Mouse (Mus musculus): ENCODE measurements around the gene Chsy1.
"Not testable (repeated sequence)": the region's sequence is repeated elsewhere in the genome, so short reads cannot be mapped to it uniquely, and the experiment has no call there.

Gene Chsy1

GRCm38 (mm10) chr7:66176256-66176655, 66.9 kb downstream of the Chsy1 start:
- no peak for DNase-seq (ENCODE audit: low spot score in 2 of 2)

GRCm38 (mm10) chr7:66176929-66177328, 67.6 kb downstream of the Chsy1 start:
- DNase-seq (ENCODE audit: low spot score in 2 of 2) = no peak

GRCm38 (mm10) chr7:66178101-66178500, 68.8 kb downstream of the Chsy1 start:
- DNase-seq (ENCODE audit: low spot score in 2 of 2) = no peak

DNA sequence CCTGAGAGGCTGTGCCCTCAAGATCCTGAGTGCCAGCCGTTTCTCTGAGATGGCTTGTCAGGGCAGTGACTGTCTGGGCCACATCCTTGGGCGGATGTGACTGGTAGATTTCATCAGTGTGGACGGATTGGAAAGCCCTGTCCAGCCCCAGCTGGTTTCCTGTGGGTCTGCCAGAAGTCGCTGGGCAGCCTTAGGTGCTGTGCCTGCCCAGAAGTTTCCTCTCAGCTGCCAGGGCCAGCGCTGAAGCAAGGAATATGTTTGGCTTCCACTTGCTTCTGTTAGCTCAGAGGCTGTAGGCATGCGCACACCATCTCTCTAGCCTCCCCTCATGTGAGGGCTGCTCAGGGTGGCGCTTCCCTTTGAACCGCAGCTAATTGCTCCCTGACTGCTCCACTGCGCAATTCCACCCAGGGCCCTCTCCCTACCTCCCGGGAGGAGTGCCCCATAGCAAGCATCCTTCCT, 69.8 kb downstream of the Chsy1 start:
- peak; percentile 24 to 28 for DNase-seq (ENCODE audit: low spot score in 2 of 2)

DNA sequence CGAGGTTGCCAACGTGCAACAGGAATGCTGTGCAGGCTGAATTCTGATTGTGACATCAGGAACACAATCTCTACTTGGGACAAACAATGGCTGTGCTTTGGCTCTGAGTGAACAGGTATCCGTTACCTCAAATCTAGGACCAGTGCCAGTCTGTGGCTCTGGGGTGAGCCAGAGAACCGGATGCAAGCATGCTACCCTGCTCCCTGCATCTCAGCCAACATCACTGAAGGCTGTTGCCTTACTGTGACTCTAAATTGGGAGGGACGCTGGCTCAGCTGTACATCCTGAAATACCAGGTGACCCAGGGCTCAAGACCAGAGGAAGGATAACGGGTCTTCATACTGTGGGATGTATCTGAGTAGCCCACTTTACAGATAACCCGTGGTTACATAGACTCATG, 70.4 kb downstream of the Chsy1 start:
- DNase-seq (ENCODE audit: low spot score in 2 of 2) = no peak

- DNase-seq (ENCODE audit: low spot score in 2 of 2) = no peak
Observed at GRCm38 (mm10) chr7:66180260-66180659, 70.9 kb downstream of the Chsy1 start.

DNA sequence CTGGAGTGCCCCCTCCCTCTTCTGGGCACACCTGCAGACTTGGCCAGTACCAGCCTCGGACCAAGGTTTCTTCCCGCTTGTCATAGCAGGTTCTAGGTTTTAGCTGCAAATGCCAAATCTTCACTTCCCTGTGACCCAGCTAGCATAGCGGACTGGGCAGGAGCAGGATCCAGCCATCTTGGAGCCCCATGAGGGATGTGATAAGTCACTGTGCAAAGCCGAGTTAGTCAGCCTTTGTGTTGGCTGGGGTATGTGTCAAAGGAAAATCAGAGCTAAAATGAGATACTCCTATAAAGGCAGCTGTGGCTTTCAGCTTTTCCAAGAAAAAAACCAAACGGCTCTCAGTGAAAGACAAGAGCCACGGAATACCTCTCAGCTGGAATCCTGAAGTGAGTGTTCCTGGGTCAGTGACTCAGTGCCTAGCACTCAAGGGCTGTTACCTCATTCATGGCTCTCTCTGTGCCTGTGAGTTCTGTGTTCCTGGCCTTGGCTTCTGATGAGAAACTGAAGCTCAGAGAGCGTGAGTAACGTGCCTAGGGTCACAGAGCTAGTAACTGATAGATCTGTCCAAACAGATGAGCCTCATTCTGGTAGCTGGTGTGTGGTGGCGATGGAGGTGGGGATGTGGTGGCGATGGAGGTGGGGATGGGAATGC, 71.5 kb downstream of the Chsy1 start:
- DNase-seq (ENCODE audit: low spot score in 2 of 2) = no peak

DNA sequence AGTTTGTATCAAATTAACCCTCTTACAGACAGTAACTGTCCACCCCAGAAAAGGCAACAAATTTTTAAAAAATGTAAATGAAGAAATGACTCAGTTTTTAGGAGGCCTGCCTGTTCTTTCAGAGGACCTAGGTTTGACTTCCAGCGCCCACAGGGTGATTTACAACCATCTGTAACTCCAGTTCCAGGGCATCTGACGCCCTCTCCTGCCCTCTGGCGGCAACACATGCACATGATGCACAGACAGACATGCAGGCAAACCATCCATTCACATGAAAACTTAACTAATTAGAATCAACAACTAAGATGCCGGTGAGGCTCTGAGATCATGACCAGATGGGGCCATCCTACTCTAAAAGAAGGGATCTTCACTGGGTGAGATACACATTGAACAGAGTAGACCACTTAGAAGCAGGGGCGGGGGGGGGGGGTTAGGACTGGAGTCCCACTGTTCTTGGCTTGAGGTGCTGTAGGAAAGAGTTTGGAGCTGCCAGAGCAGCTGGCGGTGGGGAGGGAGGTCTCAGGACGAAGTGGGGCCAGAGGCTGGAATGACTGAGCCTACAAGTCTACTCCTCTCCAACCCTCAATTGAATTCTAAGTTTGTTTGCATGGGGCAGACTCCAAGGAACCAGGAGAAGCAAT, 72.9 kb downstream of the Chsy1 start:
- DNase-seq (ENCODE audit: low spot score in 2 of 2) = no peak

- DNase-seq (ENCODE audit: low spot score in 2 of 2) = no peak
Observed at GRCm38 (mm10) chr7:66183404-66183803, 74.1 kb downstream of the Chsy1 start.

- no peak for DNase-seq (ENCODE audit: low spot score in 2 of 2)
Observed at GRCm38 (mm10) chr7:66184026-66184425, 74.7 kb downstream of the Chsy1 start.

GRCm38 (mm10) chr7:66185370-66185769, 76.1 kb downstream of the Chsy1 start:
- no peak for DNase-seq (ENCODE audit: low spot score in 2 of 2)

DNA sequence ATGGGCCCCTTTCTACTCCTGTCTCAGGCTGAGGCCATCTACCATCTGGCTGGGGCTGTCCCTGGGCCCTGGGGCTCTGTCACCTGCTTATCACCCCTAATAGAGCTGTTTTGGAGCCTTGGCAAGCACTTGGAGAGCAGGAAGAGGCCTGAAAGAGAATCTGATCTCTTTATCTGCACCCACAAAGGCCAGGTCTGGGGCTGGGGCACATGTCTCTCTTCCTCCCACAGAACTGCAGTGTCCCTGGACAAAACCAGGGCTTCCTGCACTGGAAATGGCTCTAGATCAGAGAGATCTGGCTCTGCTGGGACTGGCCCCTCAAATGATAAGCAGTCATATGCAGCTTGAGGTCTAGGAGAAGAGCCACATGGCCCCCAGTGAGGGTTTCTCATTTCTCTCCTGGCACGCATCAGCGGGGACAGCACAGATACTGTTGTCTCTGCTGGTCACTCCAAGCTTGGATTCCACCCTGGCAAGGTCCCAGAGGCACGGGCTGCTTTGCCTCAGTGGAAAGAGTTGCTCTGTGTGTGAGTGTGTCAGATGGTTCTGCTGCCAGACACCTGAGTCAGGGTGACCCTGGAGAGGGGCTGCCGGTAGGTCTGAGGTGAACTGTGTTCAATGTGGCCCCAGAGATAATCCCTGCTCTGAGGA, 78.4 kb downstream of the Chsy1 start:
- DNase-seq (ENCODE audit: low spot score in 2 of 2) = no peak

- not testable (repeated sequence) for DNase-seq (ENCODE audit: low spot score in 2 of 2)
Observed at GRCm38 (mm10) chr7:66190385-66190784, 81.1 kb downstream of the Chsy1 start.

GRCm38 (mm10) chr7:66194511-66194910, 85.2 kb downstream of the Chsy1 start:
- DNase-seq (ENCODE audit: low spot score in 2 of 2) = no peak

DNA sequence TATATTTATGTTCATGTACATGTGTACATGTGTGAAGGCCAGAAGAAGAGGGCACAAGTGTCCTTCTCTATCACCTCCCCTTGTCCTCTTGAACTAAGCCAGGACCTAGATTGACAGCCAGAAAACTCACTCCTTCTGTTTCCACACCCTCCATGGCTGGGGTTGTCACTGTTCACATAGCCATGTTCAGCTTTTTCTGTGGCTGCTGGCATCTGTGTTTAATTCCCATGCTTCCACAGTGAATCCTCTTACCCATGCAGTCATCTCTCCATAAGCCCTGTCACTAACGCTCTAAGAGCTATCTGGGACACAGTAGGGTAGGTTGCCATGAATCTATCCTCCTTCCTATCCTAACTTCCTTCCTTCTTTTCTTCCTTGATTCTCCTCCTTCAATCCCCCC, 86.6 kb downstream of the Chsy1 start:
- DNase-seq (ENCODE audit: low spot score in 2 of 2) = no peak

GRCm38 (mm10) chr7:66196609-66197445, 87.5 kb downstream of the Chsy1 start:
- DNase-seq (ENCODE audit: low spot score in 2 of 2) = no peak

GRCm38 (mm10) chr7:66198416-66198815, 89.1 kb downstream of the Chsy1 start:
- no peak for DNase-seq (ENCODE audit: low spot score in 2 of 2)

- DNase-seq (ENCODE audit: low spot score in 2 of 2) = peak in 1 of 2 experiments; percentile 56
Observed at GRCm38 (mm10) chr7:66199391-66199831, 90.1 kb downstream of the Chsy1 start.

GRCm38 (mm10) chr7:66200383-66200782, 91.1 kb downstream of the Chsy1 start:
- DNase-seq (ENCODE audit: low spot score in 2 of 2) = no peak

GRCm38 (mm10) chr7:66200791-66201450, 91.6 kb downstream of the Chsy1 start:
- DNase-seq (ENCODE audit: low spot score in 2 of 2) = no peak

GRCm38 (mm10) chr7:66201657-66202056, 92.3 kb downstream of the Chsy1 start:
- DNase-seq (ENCODE audit: low spot score in 2 of 2) = no peak

Measured in right cerebral cortex, postnatal 36 days (tissue).